Mouse (Mus musculus): ENCODE results near the gene Bnip1.

The Bnip1 gene

DNA sequence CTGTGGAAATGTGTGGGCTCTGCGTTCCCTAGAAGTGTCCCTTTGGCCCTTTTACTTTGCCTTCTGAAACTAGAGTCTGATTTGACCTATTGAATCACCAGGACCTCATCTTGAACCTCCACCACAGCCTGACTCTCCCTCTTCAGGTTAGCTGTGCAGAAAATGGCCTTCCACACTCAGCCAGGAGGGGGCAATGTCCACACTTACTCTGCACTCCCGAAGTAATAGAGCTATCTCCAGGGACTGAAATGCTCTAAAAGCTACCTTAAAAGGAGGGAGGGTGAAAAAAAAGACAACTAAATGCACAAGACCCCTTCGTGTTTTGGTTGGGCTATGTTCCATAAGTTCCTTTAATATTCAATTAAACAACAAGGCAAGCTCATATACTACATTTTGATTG, 13.9 kb downstream of the Bnip1 start:
- peak; percentile 49 for DNase-seq

DNA sequence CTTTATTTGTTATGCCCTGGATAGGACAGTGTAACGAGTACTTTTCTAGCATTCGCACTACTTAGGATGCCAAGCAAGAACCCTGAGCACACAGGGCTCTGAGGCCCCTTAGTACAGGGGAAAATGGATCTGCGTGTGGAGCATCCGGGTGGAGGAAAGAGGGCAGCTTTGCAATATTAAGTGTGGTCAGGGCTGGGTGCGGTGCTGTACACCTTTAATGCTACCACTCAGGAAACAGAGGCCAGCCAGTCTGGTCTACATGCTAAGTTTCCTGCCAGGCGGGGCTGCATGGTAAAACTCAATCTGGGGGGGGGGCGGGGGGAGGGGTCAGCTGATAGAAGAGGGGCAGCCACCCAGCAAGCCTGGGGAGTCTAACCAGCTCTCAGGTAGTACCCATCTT, 14.5 kb downstream of the Bnip1 start:
- no peak for DNase-seq

DNA sequence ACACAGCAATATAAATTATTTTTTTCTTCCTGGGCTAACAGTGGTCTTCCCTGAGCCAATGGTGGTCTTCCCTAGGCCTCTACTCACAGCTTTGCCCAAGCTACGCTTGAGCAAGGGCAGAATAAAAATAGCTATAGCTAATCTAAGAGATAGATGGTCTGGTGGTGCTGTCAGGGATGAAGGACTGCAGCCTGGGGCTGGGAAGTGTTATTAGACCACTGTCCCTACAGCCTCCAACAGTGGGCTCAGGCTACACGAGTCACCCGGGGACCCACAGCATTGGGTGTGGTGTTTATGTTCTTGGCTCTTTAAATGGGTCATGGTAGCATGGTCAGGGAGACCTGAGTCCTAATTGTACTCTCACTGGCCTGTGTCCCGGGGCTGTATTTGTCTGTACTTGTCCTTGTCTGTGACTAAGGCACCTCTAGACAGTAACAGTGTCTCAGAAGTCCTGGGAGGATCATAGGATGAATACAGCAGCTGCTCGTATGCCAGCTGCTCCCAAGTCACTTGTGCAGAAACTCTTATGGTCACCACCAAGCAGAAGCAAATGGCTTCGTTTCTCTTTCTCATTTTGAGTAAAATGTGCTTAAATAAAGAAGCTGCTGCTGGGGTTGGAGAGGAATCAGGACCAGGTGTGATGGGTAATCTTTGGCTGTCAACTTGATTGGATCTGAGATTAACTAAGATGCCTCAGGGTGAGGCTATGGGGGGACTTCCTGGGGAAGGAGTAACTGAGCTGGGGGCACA, 16.7 kb downstream of the Bnip1 start:
- DNase-seq, result no peak

DNA sequence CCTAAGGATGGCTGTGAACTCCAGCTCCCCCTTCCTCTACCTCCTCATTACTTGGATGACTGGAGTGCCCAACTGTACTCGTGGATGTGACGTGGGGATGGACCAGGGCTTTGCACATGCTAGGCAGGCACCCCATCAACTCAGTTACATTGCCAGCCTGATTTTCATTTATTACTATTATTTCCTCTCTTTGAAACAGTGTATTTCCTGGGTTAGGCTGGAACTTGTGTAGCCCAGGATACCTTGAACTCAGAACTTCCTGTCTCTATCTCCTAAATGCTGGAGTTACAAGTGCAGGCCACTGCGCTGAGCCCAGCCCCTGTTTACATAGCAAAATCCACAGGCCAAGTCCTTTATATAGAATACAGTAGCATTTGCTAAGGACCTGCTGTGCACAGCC, 22.0 kb downstream of the Bnip1 start:
- no peak for DNase-seq

DNA sequence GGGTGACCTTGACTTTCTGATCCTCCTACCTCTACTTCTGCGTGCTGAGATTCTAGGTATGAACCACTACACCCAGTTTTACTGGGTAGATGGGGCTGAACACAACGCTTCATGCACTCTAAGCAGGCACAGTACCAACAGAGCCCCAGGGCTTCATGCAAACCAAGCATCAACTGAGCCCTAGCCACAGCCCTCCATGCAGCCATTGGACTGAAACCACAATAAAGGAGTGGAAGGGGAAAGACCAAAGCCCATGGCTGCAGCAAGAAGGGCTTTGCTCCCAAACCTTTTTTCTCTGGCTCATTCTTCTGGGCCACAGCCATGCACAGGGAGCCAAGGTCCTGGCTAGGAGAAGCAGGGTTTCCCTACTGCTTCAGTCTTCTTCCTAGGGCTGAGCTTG, 31.7 kb downstream of the Bnip1 start:
- peak; percentile 1 for DNase-seq

DNA sequence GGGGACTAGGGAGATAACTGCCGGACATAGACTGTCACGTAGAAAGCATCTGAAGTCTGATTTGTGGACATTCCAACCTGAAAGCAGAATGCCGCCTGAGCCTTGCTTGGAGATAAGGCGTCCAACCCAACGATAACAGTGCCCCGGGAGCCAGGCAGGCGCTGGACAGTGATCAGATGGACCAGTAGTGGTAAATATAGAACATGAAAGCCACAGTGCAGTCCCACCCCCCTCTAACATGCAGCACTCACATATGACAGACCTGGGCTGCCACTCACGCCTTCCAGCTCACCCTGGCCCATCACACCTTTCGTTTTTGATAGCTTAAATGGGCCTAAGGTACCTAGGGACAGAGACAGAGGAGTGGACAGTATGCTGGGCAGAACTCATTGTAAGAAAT, 32.6 kb downstream of the Bnip1 start:
- DNase-seq, result peak; percentile 1

DNA sequence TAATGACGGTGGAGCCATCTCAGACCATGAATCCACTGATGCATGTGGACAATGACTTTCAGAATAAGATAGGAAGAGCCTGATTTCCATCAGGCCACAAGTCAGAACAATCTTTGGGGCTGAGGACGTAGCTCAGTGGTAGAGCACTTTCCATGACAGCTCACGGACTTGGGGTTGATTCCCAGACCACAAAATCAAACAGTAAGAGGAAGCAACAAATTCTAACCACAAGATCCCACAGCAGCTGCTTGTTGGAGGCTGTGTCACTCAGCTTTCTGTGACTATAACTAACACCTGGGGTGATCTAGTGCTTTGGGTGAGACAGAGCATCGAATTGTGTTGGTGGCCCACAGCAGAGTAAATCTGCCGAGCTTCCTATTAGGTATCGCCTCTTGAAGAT, 35.9 kb downstream of the Bnip1 start:
- DNase-seq, result no peak

DNA sequence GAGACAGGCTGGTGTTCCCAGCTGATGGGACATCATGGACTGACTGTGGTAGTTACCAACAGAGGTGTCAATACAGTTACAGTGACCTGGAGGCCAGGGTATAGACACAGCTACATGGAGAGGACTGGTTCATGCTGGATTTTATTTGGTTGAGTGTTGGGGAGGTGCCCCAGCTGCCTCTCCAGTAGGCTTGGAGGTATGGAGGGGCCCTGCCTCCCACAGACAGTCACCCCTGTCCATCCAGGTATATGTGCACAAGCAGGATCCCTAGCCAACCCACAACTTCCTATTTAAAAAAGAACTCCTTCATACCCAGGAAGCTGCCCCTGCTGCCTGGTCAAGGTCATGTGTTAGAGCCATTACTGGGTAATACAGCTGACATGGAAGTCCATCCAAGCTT, 36.9 kb downstream of the Bnip1 start:
- DNase-seq, result no peak

DNA sequence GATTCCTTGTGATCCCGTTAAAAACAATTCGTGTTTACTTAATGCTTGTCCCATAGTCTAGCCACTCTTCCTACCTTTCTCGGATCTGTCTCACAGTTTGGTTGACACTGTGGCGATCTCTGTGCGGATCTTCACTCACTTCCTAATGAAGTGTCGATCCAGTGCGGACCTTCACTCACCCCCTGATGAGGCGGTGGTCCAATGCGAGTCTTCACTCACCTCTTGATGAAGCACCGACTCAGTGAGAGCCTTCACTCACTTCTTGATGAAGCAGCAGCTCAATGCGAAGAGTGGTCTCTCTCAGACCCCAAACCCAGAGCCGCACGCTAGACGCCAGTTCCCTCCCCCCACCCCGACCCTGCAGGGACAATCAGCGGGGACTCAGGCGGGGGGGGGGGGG, 45.3 kb downstream of the Bnip1 start:
- no peak for DNase-seq

DNA sequence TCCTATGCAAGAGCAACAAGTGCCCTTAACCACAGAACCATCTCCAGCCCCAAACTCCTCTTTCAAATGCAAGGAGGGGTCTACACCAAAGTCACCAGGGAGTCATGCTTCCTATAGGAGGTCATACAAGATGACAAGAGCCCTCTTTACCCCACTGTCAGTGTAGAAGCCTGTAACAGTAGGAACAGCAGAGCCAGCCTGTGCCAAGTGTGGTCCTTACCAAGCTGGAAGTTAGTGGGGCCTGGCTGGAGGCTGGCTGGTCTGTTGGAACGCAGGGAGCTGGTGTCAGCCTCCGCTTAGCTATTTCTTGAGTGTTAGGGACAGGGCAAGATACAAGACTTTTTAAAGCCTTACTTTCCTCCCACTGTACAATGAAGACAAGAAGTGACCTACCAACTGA, 52.9 kb downstream of the Bnip1 start:
- DNase-seq, result no peak

DNA sequence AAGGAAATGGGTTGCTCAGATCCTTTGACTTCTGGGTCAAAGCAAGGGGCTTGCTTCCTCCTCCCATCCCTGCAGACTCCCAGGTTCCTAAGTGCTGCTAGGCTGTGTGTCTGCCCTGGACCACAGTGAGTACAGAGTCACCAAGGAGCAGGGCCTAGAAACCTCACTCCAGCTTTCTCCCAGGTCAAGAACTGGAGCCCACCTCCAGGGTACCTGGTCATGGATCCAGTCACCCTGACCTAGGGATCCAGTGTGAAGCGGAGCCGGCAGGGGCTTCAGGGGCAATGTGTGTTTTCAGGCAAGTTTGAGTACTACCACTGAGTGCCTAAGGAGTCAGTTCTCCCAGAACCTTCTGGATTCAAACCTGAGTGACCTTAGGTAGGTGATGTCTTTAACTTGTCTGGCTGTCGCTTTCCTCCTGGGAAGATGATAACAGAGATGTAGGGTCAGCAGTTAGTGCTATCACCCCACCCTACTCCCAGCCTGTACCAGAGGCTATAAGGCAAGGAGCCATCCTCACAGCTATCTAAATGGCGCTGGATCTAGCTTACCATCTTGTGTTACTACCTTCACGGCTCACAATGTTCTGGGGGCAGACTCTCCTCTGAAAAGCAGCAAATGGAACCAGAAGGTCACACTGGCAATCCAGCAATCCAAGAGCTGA, 53.6 kb downstream of the Bnip1 start:
- no peak for DNase-seq

DNA sequence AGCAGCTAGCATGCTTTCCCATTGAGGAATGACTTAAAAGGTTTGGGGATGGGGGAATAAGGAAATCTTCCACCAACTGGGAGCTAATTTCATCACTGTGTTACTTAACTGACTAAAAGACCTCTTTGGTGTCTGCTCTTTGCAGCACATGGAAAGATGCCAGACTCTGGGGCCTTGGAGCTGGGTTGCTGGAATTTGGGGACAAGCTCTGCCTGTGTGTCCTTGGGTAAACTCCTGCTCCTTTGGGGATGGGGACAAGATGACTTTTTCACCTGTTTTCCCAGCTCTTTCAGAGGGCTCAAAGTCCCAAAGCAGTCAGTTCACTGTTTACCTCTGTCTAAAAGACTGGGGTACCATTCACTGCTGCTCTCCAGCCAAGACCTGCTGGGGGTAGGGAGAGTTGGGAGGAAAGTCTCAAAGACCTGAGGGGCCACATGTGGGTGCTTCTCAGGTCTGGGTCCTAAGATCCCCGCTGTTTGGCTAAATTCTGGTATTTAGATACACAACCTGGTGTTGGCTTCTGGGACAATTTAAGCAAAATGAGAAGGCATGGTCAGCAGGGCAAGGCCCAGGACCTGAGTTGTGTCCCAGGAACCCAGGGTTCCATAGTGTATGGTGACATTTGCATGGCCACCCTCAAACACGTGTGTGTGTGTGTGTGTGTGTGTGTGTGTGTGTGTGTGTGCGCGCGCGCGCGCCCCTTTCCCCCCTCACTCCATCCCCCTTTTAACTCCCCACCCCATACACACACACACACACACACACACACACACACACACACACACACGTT, 54.3 kb downstream of the Bnip1 start:
- DNase-seq, result no peak

DNA sequence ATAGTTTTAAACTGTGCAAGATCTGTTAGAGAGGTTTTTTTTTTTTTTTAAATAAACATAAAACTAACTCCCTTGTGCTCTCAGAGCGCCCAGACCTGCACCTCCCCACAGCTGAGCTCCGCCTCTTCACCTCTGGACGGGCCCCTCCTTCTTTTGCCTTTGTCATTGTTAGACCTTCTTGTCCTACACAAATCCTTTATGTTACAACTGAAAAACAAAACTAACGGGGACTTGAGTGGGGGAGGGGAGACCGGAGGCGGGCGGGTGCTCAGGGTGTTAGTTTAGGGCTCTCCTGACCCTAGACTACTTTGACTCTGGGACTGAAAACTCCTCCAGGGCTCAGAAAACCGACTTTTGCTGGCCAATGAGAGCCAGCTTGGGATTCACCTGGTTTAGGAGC, 55.1 kb downstream of the Bnip1 start:
- DNase-seq, result no peak

DNA sequence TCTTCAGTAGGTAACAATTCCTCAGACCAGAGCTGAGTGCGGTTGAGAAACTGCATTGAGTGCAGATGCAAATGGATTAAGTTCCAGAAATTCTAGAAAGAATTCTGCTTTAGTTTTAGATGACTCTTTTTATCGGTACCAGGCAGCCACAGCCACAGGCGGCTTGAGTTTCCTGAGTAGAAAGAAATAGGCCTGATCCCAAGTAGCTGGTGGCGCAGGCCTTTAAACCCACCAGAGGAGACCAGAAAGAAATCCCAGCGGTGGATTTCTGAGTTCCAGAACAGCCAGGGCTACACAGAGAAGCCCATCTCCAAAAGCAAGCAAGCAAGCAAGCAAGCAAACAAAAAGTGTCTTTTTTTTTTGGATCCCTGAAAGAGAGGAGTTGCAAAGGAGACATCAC, 55.5 kb downstream of the Bnip1 start:
- DNase-seq, result no peak

DNA sequence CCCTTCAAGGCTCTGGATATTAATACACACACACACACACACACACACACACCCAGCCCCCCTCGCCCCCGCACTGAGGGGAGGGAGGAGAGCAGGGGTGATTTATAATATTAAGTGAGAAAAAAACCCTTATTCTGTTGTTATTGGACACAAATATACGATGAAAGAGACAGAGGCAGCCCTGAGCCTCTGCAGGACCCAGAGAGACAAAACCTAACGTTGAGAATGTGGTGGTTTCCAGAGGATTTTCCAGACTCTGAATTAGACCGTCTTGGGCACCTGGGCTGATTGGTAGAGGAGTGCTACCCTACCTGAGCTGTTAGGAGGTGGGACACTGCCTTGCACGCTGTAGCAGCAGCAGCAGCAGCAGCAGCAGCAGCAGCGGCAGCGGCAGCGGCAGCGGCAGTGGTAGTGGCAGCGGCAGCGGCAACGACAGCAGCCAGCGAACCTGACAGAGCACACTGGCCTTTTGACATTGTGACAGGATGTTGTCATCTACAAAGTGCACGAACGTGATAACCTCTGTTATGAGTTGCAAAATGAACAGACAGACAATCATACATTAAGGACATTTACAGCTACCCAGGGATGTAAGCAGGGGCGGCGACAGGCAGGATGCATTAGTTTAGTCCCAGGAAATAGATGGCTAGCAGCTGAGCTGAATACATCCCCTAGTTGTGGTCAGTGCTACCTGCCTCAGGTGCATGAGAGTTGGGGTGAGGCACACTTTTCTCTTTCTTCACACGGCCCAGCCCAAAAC, 56.1 kb downstream of the Bnip1 start:
- no peak for DNase-seq

DNA sequence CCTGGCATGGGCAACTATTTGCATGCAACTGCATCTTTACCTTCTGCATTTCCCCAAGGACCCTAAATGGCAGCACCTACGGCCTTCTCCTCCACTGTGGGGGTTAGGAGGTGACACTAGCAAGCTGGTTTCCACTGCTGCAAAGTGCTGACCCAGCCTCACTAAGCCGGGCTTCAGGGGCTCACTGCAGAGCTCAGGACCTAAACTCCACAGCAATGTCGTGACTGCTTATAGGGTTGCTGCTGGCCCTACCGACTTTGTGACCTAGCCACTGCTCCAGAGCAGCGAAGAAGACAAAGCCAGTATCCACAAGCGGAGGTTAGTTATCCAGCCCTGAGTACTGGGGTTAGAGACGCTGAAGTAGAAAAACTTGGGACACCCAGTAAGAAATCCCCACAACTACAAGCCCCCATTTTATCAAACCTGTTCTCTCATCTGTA, 56.7 kb downstream of the Bnip1 start:
- DNase-seq, result no peak

DNA sequence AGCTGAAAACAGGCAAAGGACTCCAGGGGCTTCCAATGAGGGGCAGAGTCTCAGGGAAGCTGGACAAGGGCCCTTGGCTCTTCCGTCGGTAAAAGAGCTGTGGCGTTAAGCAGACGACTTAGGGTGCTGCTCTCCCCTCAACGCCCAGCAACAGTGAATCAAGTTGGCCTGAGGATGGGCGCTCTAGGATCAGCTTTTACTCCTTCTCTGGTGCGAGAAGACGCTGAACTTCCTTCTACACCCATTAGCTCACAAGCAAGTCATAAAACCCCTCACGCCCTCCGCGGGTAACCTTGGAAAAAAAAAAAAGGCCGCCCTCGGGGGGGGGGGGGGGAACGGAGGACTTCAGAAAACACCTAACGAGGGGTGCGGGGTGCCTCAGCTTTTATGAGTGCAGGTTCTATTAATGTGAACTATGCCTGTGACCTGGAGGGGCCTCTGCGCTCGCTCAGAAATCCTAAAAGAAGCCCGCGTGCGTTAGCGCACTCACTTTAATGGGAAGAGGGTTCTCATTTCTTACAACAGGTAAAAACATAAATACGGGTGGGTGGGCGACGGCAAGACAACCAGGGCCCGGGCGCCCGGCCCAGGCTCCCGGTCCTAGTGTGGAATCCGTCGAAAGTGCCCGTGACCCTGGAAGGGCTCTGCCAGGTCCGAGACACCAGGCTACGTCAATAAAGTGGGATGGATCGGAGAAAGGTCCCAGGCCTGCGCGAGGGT, 57.5 kb downstream of the Bnip1 start:
- no peak for DNase-seq

DNA sequence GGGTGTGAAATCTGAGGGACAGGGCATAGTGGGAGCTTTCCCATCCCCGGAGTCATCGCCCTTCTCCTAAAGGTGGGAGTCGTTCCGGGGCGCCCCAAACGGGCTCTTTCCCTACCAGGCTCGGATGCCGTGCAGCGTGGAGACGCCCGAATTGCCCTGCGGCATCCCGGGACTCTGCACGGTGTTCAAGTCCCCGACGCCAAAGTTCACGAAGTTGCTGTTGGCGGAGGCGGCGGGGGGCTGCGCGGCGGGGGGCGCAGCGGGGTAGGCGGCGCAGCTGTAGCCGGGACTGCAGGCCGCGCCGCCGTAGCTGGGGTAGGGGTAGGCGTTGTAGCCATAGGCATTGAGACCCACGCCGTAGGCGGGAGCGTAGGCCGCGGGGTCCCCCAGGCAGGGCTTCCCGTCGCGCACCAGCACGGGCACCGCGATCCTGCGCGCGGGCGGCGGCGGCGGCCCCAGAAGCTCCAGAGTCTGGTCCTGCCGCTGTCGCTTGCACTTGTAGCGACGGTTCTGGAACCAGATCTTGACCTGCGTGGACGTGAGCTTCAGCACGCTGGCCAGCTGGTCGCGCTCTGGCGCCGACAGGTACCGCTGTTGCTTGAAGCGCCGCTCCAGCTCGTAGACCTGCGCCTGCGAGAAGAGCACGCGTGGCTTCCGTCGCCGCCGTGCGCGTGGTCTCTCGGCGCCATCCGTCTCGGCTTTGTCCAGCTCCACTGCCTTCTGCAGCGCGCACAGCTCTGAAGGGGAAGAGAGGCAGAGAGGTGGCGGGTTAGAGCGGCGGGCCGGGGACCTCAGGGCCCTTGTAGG, 58.2 kb downstream of the Bnip1 start:
- no peak for DNase-seq

DNA sequence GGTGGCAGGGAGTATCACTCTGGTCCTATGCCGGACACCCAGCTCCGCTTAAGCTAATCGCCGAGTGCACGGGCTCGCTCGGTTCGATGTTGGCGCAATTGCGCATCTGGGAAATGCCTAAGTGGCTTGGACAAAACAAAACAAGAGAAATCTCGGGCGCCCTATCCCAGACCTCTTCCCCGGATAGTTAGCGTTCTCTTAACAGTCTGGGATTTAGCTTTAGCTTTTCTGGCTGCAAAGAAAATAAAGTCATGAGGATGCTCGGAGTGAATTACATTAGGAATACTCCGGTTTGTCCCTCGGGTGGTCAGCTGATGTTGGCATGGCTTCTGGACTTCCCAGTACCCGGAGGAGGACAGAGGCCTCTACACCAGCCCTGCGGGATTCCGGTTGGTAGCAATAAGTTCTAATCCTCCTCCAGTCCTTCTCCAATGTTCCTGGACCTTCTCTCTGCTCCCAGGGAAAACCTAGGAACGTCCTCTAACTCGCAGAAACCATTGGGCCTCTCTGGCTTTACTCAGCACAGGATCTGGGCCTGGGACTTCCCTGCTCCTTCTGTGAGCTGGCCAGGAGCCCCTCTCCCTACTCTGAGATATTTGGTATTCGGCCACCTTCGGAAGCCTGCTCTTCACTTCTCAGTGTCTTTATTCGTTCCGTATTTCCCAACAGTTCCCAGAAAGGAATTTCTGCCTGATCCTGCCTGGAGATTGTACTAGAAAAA, 59.0 kb downstream of the Bnip1 start:
- no peak for DNase-seq

DNA sequence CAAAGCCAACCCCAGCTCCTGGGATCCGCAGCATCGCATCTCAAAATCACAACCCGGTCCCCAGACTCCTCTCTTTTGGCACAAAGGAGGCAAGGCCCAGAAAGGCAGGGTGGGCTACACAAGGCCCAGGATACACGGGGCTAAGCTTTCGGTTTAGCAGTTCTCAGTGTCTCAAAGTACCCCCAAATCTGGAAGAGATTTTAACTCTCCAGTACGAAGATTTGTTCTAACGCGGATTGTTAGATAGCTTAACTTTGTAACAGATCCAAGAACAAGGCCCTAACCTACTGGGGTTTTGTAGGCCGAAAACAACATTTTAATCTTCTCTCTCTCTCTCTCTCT, 59.5 kb downstream of the Bnip1 start:
- DNase-seq, result no peak
